ENCODE assay signal across 11 mouse cellular contexts in the genomic region with DNA sequence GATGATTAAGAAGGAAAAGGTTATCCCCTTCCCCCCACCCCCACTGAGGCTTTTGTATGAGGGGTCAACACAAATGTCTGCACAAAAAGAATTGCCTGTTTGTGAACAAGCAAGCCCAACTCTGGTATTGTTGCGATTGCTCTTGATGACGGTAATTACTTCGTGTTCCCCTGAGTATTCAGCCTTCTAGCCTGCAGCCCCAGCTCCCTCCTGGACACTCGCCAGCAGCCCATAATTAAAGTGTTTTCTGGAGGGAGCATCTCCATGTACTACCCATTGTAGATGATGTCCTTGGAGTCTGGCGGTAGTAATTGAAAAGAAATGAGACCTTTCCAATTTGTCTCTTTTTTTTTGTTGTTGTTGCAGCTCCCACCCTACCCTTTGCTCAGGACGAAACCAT.
DNase-seq lines count a peak whose midpoint lies in the region; ATAC-seq and TF ChIP-seq lines count a peak whose summit lies in the region.
"Had no signal": no experiment of that assay in that cellular context is flagged by ENCODE, and none has a peak within 500 bp of the region (broad histone marks: within the 10 kb centered on the region; RNA-seq: fewer than 3 reads in every experiment).

No protein-coding gene starts in this region.

- no peaks in the 10 kb centered on the region for H3K4me1 ChIP-seq in embryonic facial prominence, embryonic 11.5 days (ENCODE audit: control insufficient read depth, insufficient read depth, low read length)
- peaks cover 4% of the 10 kb centered on the region for H3K4me1 ChIP-seq in hindbrain, embryonic 16.5 days (ENCODE audit: control insufficient read depth, insufficient read depth, low read depth, low read length)
- H3K4me1 ChIP-seq: stomach, embryonic 15.5 days had no signal

- TF ChIP-seq CTCF in gastrocnemius, adult 2 months (IDR thresholded peaks at IDR 0.05), result no peak

- intact Hi-C loops in gastrocnemius, postnatal 14 days (cut with DNase I; ENCODE audit: low total_unique reads), result no loop called here
- intact Hi-C loops in gastrocnemius, adult 2 months (cut with DNase I), result no loop called here

- no peaks in the 10 kb centered on the region for H3K36me3 ChIP-seq in embryonic facial prominence, embryonic 11.5 days (replicated peaks; ENCODE audit: control insufficient read depth, insufficient read depth, low read depth, low read length)
- H3K36me3 ChIP-seq in hindbrain, embryonic 16.5 days (ENCODE audit: control insufficient read depth, insufficient read depth, low read length), result no peaks in the 10 kb centered on the region
- H3K36me3 ChIP-seq: lung, embryonic 15.5 days; stomach, embryonic 15.5 days had no signal

- H3K27me3 ChIP-seq in embryonic facial prominence, embryonic 11.5 days (ENCODE audit: control insufficient read depth, insufficient read depth, low read length), result no peaks in the 10 kb centered on the region
- no peaks in the 10 kb centered on the region for H3K27me3 ChIP-seq in hindbrain, embryonic 16.5 days (replicated peaks; ENCODE audit: control insufficient read depth, insufficient read depth, low read length)
- H3K27me3 ChIP-seq: lung, embryonic 15.5 days; stomach, embryonic 15.5 days had no signal

- WGBS in embryonic facial prominence, embryonic 11.5 days, result 18% methylated on average over 6 of the region's 6 CpGs
- 16% methylated on average over 6 of the region's 6 CpGs for WGBS in hindbrain, embryonic 16.5 days

- peak; percentile 70 for ATAC-seq in embryonic facial prominence, embryonic 11.5 days (replicated peaks; ENCODE audit: insufficient number of reproducible peaks, low FRiP score, low TSS enrichment, low read depth)
- ATAC-seq in hindbrain, embryonic 16.5 days, result peak; percentile 68; the same call in 1 of the 2 replicates
- no peak for ATAC-seq in megakaryocyte-erythroid progenitor cell, adult 5-6 weeks (replicated peaks; ENCODE audit: low FRiP score, low TSS enrichment, poor library complexity, severe bottlenecking)
- ATAC-seq in megakaryocyte progenitor cell, adult 5-6 weeks (replicated peaks; ENCODE audit: poor library complexity), result no peak

- peak; percentile 7 for DNase-seq in gastrocnemius, postnatal 14 days
- no peak for DNase-seq in gastrocnemius, adult 2 months
- peak; percentile 63 for DNase-seq in MN1 (ENCODE audit: low spot score)
- DNase-seq in embryonic facial prominence, embryonic 11.5 days (ENCODE audit: low spot score), result peak; percentile 24
- no peak for DNase-seq in layer of hippocampus, adult 18-20 months (ENCODE audit: low spot score in 2 of 2)
- DNase-seq: kidney, adult 18-20 months had no signal

- H3K27ac ChIP-seq in gastrocnemius, adult 2 months, result no peak overlapping the region
- H3K27ac ChIP-seq in embryonic facial prominence, embryonic 11.5 days (replicated peaks; ENCODE audit: low read depth, low read length), result no peak overlapping the region
- H3K27ac ChIP-seq in hindbrain, embryonic 16.5 days (ENCODE audit: low read depth, low read length), result no peak overlapping the region
- H3K27ac ChIP-seq: lung, embryonic 15.5 days; stomach, embryonic 15.5 days had no signal

- no peak overlapping the region for H3K4me3 ChIP-seq in gastrocnemius, adult 2 months
- H3K4me3 ChIP-seq in embryonic facial prominence, embryonic 11.5 days (ENCODE audit: low read depth, low read length), result no peak overlapping the region
- H3K4me3 ChIP-seq in hindbrain, embryonic 16.5 days (ENCODE audit: low read length), result no peak overlapping the region
- H3K4me3 ChIP-seq: lung, embryonic 15.5 days; stomach, embryonic 15.5 days had no signal

- H3K4me2 ChIP-seq in embryonic facial prominence, embryonic 11.5 days (ENCODE audit: low read depth, low read length), result no peak overlapping the region
- H3K4me2 ChIP-seq in hindbrain, embryonic 16.5 days (ENCODE audit: low read length), result no peak overlapping the region
- H3K4me2 ChIP-seq: lung, embryonic 15.5 days; stomach, embryonic 15.5 days had no signal

- H3K9ac ChIP-seq in embryonic facial prominence, embryonic 11.5 days (replicated peaks; ENCODE audit: low read length), result no peak overlapping the region
- H3K9ac ChIP-seq in hindbrain, embryonic 16.5 days (ENCODE audit: low read depth, low read length), result no peak overlapping the region
- H3K9ac ChIP-seq: lung, embryonic 15.5 days; stomach, embryonic 15.5 days had no signal

- no peaks in the 10 kb centered on the region for H3K9me3 ChIP-seq in embryonic facial prominence, embryonic 11.5 days (replicated peaks; ENCODE audit: control insufficient read depth, low read length)
- H3K9me3 ChIP-seq in hindbrain, embryonic 16.5 days (ENCODE audit: control insufficient read depth, low read length), result no peaks in the 10 kb centered on the region
- H3K9me3 ChIP-seq: lung, embryonic 15.5 days; stomach, embryonic 15.5 days had no signal

Comparison
In these comparisons a context has a peak if more than half of its experiments do, and no peak if none do; other contexts are left out.
1. DNase-seq: peak in gastrocnemius, postnatal 14 days (single experiment), MN1 (single experiment) and embryonic facial prominence, embryonic 11.5 days (single experiment); none in gastrocnemius, adult 2 months (single experiment) and layer of hippocampus, adult 18-20 months (0 of 2).
2. ATAC-seq: peak in embryonic facial prominence, embryonic 11.5 days (single experiment) and hindbrain, embryonic 16.5 days (single experiment); none in megakaryocyte-erythroid progenitor cell, adult 5-6 weeks (single experiment) and megakaryocyte progenitor cell, adult 5-6 weeks (single experiment).